Mouse (Mus musculus) frontal cortex, adult 2 months (tissue): ENCODE measurements around the gene Sec24c. TPM values are rescaled to one million over a fixed set of nuclear protein-coding genes. Genes with fewer than 3 reads are reported as not detected.
"Not testable (repeated sequence)": the region's sequence is repeated elsewhere in the genome, so short reads cannot be mapped to it uniquely, and the experiment has no call there.

Experiments used
- DNase-seq, 2 experiments: peaks; one replicate each; pipeline ENCODE4 v3.0.0; 2022; ENCODE audit warnings: low spot score in 1 of 2; ENCODE audit errors: extremely low spot score in 1 of 2
- polyA plus RNA-seq: library from polyadenylated mRNA; depleted of rRNA; stranded (reverse); fragments of >200 nt; gene quantifications from 2 replicates; pipeline ENCODE4 v1.2.3, GENCODE M21; 2012

The Sec24c gene
- polyA plus RNA-seq, 1 experiment: 91.9 TPM

- DNase-seq: no peak
Observed at GRCm38 (mm10) chr14:20695761-20696520, 21.8 kb downstream of the Sec24c start.

DNA sequence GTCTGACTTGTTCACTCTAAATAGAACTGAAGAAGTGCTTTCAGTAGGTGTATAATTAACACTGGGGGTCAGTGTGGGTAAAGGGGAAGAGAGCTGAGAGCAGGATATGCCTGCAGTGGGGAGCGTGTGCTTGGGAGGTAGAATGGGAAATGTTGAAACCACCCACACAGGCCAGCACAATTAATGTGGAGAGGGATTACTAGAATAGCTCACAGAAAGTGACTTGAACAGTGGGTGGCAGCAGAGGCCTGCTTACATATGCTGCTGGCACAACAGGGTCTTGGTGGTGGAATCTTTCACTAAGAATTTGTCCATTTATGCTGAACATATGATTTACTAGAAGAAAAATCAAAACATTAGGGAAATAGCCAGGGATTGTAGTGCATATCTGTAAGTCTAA, 22.9 kb downstream of the Sec24c start:
- DNase-seq: peak; percentile 70 to 80

DNA sequence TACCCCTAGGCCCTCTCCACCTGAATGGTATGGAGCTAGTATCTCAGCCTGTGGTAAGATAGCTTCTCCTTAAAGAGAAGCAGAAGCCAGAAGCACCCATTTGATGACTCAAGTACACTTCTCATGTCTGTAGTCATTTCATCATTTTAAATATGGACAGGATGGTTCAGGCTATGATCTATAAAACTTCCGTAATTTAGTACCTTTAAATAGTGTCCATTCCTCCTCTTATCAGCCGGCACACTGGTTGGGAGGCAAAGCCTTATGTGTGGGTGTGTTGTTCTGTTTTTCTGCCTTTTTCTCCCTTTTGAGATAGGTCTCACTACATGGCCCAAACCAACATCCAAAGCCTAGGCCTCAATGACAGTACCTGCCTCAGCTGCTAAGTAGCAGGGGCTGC, 24.4 kb downstream of the Sec24c start:
- DNase-seq: no peak

DNA sequence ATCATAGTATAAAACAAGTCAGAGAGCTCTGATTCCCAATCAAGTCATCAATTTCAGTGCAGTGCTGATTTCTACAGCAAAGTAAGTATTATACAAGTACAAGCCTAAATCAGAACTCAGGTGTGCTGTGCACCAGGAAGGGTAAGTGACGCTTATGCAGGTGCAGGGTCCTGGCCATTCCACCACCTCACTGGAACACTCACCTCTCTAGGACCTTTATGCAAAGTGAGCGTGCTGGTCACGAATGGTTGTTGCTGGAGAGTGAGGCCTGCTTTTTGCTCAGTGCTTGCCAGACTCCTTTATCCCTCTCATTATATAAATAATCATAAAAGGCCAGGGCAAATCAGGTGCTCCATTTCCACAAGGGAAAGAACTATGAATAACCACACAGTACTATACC, 26.3 kb downstream of the Sec24c start:
- DNase-seq: no peak

DNA sequence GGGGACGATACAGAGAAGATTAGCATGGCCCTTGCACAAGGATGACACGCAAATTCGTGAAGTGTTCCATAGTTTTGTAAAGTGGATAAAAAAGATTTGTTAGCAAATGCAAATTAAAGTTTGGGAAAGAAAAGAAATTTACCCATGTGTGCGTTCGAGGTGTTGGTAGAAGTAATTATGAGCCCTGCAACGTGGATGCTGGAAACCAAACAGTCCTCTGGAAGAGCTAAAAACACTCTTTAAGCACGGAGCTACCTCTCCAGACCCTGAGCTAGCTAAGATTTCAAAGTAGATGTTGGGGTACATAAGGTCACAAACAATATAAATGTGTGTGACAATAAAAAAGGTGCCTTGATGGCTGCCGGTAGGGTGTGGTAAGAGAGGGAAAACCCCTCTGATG, 27.4 kb downstream of the Sec24c start:
- no peak for DNase-seq

DNA sequence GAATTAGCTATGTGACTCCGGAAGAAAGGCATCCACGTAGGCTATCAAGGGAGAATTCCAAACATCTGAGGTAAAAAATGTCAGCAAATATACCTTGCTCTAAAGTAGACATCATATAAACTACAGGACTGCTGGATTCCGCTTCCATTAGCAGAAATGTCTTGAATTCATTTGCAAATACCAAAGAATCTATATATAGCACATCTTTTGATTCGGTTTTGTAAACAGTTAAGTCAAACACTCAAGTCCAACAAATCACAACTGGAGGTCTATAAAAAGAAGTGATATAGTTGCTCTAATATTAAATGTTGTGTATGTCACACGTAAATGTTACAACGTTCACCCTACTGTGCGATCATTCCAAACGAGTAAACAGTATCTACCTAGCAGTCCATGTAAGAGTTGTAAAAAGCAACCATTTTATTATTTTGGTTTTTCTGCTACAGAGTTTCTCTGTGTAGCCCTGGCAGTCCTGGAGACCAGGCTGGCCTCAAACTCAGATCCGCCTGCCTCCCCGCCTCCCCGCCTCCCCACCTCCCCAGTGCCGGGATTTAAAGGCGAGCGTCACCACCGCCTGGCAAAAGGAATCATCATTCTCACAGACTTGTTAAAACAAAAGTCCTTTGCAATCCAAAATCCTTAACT, 28.1 kb downstream of the Sec24c start:
- DNase-seq: no peak

GRCm38 (mm10) chr14:20702741-20703381, 28.8 kb downstream of the Sec24c start, which contains the start of gene Chchd1:
Gene Chchd1 (plus strand): TSS chr14:20703006.
- peak; percentile 77 to 90 for DNase-seq

- not testable (repeated sequence) for DNase-seq
Observed at GRCm38 (mm10) chr14:20703461-20703860, 29.4 kb downstream of the Sec24c start.

DNA sequence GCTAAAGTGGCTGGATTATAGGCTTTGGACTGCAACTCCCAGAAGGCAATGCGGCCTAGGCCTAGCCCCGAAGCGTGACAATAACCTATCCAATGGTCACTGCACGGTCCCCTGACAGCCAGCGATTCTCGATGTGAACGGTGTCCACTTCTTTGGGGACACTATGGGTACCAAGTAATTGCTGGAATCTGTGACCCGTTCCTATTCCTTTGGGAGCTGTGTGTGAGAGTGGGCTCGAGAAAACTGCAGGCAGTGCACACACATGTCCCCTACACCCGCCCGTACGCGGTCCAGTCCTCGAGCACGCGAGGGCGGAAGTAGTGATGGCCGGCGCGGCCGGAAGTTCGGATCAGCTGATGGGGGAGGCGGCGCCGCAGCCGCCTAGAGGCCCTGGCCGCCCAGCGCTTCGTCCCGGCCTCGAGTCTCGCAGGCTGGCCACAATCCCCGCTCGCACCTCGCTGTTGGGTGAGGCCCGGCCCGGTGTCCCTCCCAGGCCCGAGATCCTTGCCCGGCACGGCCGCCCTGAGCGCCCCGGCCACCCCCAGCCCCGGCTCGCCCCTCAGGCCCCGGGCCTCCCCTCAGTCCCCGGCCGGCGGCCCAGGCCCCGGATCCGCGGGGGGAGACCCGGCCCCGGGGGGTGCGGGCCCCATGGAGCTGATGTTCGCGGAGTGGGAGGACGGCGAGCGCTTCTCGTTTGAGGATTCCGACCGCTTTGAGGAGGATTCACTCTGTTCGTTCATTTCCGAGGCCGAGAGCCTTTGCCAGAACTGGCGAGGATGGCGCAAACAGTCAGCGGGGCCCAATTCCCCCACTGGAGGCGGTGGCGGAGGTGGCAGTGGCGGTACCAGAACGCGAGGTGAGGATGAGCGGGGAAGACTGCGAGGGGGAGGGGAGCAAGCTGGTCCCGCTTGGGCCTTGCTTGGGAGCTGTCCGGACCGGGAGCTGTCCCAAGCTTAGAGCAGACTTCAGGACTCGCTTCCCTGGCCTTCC, 33.4 kb downstream of the Sec24c start, which contains the start of gene Zswim8:
Zswim8 (plus strand) TSS at position 352 of the 990 bp plus-strand sequence.
- peak; percentile 83 to 89 for DNase-seq

DNA sequence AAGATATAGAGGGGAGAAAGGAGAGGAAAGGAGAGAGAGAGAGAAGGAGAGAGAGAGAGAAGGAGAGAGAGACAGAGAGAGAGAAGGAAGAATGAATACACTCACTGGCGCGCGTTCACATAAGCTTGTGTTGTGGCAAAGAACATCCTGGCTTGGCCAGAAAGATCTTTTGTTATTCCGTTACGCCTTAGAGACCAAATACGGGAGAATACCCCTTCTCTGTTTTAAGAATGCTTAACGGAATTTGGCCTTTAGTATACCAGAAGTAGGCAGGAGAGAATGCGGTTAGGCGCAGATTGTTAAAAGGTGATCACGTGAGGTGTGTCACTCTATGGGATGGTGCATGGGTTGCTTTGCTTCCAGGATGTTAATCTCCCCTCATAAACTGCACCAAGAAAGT, 34.1 kb downstream of the Sec24c start:
- no peak for DNase-seq

GRCm38 (mm10) chr14:20713832-20714231, 39.7 kb downstream of the Sec24c start:
- DNase-seq: no peak

- no peak for DNase-seq
Observed at GRCm38 (mm10) chr14:20718443-20718842, 44.3 kb downstream of the Sec24c start.

DNA sequence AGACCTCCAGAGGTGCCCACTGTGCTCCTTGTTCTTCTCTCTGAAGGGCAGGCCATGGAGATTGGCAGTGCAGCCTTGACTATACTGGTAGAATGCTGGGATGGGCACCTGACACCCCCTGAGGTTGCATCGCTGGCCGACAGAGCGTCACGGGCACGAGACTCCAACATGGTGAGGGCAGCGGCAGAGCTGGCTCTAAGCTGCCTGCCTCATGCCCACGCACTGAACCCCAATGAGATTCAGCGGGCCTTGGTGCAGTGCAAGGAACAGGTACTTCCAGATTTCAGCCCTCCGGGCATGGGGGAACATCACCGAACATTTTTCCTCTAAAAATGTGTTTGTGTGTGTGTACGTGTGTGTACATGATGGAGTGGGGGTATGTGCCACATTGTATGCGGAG, 45.7 kb downstream of the Sec24c start:
- DNase-seq: no peak

- no peak for DNase-seq
Observed at GRCm38 (mm10) chr14:20721371-20721770, 47.3 kb downstream of the Sec24c start.

- no peak for DNase-seq
Observed at GRCm38 (mm10) chr14:20723006-20723405, 48.9 kb downstream of the Sec24c start.

DNA sequence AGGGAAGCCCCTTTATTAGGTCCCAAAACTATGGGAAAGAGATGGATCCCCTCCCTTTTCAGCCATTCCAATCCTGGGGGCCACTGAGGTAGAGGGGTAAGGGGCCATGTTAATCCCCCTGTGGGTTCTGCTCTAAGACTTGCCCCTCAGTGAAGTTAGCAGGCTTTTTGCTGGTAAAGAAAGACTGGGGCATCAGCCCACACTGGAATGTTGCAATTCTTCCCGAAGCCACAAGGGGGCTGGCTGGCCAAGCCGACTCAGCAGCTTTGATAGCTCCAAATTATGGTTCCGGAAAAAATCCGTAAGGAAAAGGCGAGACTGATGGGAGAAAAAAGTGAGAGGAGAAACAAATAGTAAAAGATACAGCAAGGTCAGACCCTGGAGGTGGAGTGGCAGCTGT, 49.9 kb downstream of the Sec24c start:
- peak; percentile 56 to 86 for DNase-seq

DNA sequence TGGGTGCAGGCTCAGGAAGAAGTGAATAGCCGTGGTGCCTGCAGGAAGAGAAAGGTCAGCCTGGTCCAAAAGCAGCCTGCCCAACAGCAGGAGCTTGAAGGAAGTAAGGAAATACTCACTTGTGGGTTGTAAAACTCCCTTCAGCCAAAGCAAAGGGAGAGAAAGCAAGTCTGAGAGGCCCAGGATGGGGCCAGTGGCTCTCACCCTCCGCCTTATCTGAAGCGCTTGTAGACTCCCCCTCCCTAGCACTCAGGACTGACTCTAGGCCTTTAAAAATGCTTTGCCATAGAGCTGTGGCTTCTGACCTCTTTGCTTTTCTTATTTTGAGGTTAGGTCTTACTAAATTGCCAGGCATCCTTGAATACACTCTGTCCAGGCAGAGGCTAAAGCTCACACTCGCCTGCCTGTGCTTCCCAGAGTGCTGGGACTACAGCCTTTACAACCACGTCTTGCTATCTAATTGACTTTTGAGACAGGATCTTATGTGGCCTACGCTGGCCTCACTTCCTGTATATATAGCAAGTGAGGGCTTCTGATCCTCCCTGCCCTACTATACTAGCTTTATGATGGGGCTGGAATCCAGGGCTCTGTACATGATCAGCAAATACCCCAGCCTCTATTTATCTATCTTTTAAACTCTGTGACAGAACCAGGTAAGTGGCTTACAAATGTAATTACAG, 51.7 kb downstream of the Sec24c start:
- no peak for DNase-seq

GRCm38 (mm10) chr14:20729871-20730270, 55.8 kb downstream of the Sec24c start:
- DNase-seq: no peak

GRCm38 (mm10) chr14:20730853-20731602, 56.9 kb downstream of the Sec24c start:
- no peak for DNase-seq
